Mouse (Mus musculus) cortical plate, adult 2 months (tissue): Measurements from ENCODE around the gene Prrt4.
"Not testable (repeated sequence)": the region's sequence is repeated elsewhere in the genome, so short reads cannot be mapped to it uniquely, and the experiment has no call there.

Experiments
- CTCF ChIP-seq: fragments of 200-500 bp; IDR thresholded peaks from 2 replicates; pipeline ENCODE4 v1.5.1; 2011; ENCODE audit warnings: mild to moderate bottlenecking, control low read depth, low read length; ENCODE audit not compliant: insufficient read depth; ENCODE audit errors: extremely low read depth
- POLR2A ChIP-seq: fragments of 200-500 bp; IDR thresholded peaks from 2 replicates; pipeline ENCODE4 v1.6.1; 2011; ENCODE audit warnings: mild to moderate bottlenecking, low read length, control low read depth; ENCODE audit not compliant: insufficient read depth; ENCODE audit errors: extremely low read depth

GRCm38 (mm10) chr6:29217717-29218116 lies 38.3 kb upstream of the Prrt4 start:
- TF ChIP-seq CTCF, POLR2A: not testable (repeated sequence)
